Mouse (Mus musculus) heart, adult 11 months (tissue): Measurements from ENCODE around the gene Rbm14.
"Not testable (repeated sequence)": the region's sequence is repeated elsewhere in the genome, so short reads cannot be mapped to it uniquely, and the experiment has no call there.

ENCODE experiments used
- DNase-seq: peaks from one replicate; pipeline ENCODE4 v3.0.0; 2022

Rbm14 gene

DNA sequence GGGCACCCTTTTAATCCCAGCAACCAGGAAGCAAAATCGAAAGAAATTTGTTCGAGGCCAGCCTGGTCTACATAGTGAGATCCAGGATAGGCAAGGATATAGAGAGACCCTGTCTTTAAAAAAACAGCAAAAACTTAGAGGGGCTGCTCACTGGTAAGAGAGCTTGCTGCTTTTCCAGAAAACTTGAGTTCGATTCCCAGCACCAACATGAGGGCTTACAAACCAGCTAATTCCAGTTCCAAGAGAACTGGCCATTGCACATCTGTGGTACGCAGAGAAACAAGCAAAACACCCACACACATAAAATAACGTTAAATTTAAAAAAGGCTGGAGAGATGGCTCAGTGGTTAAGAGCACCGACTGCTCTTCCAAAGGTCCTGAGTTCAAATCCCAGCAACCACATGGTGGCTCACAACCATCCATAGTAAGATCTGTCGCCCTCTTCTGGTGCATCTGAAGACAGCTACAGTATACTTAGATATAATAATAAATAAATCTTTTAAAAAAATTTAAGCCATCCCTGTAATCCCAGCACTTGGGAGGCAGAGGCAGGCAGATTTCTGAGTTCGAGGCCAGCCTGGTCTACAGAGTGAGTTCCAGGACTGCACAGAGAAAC is 1.0 kb upstream of the Rbm14 start:
- DNase-seq, result not testable (repeated sequence)

DNA sequence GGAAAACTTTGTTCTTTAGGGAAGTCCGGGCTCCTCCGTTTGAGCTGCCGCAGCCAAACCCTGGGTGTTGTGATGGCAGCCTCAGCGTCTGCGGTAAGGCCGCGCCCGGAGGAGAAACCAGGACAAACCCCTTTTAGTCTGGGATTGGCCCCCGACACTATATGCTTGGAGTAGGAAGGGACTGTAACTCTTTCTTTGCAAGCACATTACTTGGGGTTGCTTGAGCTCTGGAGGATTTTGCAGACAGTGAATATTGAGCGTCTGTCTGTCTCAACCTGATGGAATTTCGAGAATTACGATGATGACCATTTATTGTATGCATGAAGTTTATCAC is 442 bp upstream of the Rbm14 start:
- no peak for DNase-seq

GRCm38 (mm10) chr19:4810746-4811062 is 730 bp downstream of the Rbm14 start:
- no peak for DNase-seq

GRCm38 (mm10) chr19:4810309-4810708 is 1.1 kb downstream of the Rbm14 start:
- DNase-seq, result no peak

DNA sequence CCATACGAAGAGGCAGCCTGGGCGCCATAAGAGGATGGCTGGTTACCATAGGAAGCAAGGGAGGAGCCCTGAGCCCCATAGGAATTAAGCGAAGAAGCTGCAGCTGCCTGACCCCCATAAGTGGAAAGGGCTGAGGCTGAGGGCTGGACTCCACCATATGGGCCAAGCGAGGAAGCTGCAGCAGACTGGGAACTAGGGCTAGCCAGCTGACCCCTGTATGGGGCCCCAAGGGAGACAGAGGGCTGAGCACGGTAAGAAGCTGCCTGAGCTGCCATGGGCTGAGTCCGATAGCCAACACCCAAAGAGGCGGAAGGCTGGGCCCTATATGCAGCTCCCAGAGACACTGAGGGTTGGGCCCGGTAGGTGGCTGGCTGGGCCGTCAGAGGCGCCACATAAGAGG is 8.2 kb downstream of the Rbm14 start:
- DNase-seq, result peak; percentile 93

DNA sequence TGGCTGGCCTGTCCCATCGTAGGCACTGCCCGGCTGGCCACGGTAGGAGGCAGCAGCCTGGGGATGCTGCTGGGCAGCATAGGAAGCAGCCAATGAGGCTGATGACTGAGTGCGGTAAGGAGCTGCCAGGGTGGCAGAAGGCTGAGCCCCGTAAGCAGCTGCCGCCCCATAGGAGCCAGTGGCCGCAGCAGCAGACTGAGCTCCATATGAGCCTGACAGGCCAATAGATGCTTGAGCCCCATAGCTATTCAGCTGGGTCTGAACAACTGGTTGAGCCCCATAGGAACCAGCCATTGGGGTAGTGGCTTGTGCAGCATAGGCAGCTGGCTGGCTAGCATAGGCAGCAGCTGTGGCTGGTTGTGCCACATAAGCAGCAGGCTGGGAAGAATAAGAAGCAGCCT is 8.7 kb downstream of the Rbm14 start:
- DNase-seq, result no peak

DNA sequence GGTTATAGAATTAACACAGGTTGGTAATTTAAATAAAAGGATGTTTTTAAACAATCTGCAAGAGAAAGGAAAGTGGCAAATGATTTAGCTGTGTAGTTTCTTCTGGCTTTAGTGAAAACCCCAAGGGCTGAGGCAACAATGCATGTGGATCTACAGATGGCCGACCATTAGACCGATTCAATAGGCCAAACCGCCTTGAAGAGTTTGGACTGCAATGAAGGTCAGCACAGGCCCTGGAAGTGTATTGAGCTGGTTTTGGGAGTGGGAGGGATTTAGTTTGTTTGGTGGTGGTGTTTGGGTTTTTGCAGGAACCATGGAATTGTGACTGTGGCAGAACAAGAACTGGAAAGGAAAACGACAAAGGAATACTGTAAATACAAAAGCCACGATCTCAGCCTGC is 12.4 kb downstream of the Rbm14 start:
- DNase-seq, result peak; percentile 75

DNA sequence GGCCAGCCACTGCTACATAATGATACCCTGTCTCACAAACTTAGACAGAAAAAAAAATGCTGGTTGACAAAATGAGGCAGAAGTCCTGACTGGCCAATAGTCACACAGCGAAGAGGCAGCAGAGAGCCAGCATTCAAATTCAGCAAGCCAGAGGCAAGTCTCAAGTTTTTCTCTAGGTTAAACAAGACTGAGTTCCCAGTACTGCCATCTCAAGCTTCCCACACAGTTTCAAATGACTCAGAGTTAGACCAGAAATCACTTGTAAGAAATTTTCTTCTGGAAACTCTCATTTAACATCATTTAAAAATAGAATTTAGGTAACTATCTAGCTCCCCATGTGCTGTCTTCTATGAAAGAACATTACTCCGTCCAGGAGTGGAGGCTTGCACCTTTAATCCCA is 13.6 kb downstream of the Rbm14 start:
- DNase-seq, result peak; percentile 52

- DNase-seq, result no peak
These were observed 15.5 kb downstream of the Rbm14 start for GRCm38 (mm10) chr19:4795929-4796328.

DNA sequence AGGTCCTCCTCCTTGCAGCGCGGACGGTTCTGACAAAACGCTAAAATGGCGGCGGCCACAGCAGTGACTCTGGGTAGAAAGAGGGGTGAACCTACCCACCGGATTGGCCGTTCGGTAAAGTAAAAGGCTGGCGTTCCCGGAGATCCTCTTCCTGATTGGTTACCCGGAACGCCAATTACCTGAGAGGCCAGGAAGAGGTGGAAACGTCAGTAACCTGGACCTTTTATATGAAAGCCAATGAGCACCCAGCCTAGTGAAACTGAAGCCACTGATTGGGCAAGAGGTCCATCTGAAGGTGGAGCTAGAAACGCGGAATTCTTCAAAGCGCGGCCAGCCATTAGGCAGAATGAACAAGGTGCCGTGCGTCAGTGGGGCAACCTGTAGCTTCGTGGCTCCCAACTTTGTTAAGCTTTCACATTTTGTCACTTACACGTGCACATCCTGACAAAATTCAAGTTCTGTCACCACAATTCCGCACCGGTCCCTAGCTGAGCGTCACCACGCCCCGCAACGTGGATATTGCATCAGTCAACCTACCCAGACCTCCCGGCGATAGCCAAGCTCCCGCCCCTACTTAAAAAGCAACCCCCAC is 17.5 kb downstream of the Rbm14 start, which contains the start of gene Rbm4:
Gene Rbm4, minus strand, starts transcription at position 71 of the 592 bp plus-strand sequence.
- DNase-seq, result peak; percentile 100

DNA sequence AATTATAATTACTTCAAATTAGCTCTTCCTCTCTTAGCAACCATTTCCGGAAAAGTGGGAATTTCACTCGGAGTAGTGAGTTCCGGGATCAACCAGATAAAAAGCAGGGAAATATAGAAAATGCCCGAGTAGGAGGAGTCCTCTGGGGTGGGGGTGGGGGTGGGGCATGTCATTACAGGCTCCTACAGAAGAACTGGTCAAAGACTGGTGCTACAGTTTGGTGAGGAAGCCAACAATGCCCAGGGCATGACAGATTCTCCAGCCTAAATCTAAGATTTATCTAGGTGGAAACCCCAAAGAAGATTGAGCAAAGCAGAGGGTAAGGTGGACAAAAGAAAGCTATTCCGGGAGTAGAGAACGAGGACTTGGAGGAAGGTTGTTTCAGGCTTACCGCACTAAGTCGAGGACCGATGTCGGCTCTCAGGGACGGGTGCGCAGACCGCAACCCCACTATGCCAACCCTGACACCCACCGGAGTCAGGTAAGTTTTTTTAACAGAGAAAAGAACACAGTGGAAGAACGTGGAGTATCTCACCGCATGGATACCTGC is 18.1 kb downstream of the Rbm14 start:
- DNase-seq, result no peak

DNA sequence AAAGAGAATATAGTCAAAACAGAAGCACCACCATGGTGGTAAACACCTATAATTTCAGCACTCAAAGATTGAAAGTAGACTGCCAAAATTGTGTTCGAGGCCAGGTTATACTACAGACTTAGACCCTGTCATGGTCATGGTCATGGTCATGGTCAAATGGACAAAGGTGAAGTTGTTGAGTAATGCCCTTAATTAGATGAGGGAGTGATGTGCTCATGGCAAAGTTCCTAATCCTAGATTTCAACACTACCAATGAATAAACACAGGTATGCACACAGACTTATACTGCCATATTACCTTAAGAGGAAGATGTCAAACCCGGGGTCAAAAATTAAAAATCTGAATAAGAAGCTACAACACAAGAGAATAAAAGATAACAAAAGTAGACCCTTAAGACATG is 25.1 kb downstream of the Rbm14 start:
- DNase-seq, result peak; percentile 31

DNA sequence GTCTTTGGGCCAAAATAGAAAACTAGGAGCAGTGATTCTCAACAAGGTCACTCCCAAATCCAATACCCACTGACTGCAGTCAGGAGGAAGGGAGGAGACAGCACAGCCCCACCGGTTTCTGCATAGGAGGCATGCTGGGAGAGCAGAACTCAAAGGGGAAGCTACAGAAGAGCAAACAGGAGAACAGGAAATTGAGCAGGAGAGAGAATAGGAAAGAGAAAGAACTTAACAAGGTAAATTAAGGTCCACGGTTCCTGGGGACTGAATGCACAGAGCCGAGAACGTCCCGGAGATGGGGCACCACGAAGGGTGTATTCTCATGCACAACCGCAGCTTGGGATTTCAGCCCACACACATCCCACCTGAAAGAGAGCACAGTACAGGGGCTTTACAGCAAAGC is 26.2 kb downstream of the Rbm14 start:
- DNase-seq, result peak; percentile 54

- peak; percentile 71 for DNase-seq
These were observed 28.5 kb downstream of the Rbm14 start for GRCm38 (mm10) chr19:4782891-4783290.

GRCm38 (mm10) chr19:4772785-4773184 is 38.6 kb downstream of the Rbm14 start:
- peak; percentile 73 for DNase-seq

DNA sequence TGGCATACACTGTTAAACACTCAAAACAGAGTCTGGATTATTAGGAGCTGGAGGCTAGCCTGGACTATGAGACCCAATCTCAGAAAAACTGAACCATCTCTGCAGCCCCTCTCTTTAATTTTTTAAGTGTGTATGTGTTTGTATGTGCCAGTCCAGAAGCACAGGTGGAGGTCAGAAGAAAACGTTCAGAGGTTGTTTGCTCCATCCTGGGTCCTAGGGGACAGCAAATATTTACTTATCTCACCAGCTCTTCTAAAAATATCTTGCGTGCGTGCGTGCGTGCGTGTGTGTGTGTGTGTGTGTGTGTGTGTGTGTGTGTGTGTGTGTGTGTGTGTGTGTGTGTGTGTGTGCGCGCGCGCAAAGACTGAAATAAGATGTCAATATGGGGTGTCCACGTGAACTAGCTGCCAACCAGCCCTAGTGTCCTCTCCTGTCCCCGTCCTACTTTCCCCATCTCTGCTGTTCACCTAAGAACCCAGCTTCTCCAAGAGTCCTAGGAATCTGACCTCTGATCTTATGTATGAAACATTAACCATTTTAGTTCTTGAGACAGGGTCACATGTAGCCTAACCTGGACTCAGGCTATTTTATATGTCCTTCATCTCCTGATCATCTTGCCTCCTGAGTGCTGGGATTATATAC is 43.8 kb downstream of the Rbm14 start:
- DNase-seq, result peak; percentile 74

GRCm38 (mm10) chr19:4762876-4763275 is 48.6 kb downstream of the Rbm14 start:
- DNase-seq, result peak; percentile 78

GRCm38 (mm10) chr19:4760544-4760943 is 50.9 kb downstream of the Rbm14 start:
- not testable (repeated sequence) for DNase-seq

DNA sequence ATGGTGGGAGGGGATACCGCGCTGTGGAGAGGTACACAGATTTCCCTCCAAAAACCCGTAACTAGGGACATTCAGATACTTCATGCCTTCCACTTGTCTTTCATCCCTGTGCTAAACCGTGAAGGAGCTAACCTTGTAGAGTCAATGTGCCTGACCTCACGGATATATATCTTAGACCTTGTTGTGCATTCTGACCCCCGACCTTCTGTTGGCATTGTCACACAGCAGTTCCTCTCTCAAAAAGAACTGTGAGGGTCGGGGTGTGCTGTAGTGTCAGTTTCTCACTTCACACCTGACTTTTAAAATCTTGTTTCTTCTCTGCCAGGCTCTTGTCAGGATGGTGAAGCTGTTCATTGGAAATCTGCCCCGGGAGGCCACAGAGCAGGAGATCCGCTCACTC is 54.5 kb downstream of the Rbm14 start:
- no peak for DNase-seq

DNA sequence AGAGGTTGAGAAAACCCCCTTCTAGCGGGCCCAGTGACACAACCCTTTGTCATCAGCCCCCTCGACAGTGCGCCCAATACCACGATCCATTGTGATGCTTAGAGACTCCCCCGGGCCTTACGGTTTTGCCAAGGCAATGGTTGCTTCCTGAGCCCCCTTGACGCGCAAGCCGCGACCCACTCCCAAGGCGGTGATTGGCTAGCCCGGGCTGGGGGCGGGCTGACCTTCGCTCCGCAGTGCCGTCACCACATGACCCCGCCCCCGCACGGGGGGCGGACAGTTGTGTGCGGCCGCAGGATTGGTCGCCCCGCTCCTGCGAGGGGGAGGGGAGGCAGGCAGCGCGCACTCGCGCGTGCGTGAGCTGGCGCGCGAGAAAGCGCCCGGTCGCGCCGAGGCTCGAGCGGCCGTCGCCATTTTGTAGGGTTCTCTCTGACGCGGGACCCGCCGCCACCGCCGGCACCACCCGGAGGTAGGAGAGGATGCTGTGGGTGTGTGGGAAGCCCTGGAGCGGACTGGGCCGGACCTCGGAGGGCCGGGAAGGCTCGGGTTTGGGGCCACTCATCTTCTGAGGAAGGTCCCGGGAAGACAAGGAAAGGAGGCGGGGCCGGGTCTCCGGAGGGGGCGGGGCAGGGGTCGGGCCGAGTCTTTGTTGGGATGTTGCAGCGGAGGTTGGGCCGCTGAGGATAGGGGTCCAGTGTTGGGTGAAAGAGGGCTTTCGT is 55.1 kb downstream of the Rbm14 start, which contains the start of gene Rbm4b:
Gene Rbm4b, plus strand, starts transcription at position 305 of the 719 bp plus-strand sequence.
- DNase-seq, result peak; percentile 100

GRCm38 (mm10) chr19:4755565-4756192 is 55.8 kb downstream of the Rbm14 start:
- DNase-seq, result peak; percentile 98
